Mouse (Mus musculus): ENCODE results near the gene Ddhd1.

GRCm38 (mm10) chr14:45550010-45550647 lies 107.8 kb downstream of the Ddhd1 start:
- TF ChIP-seq POLR2A (IDR thresholded peaks at IDR 0.05; ENCODE audit: insufficient read depth, low read length) (no peak), CTCF (IDR thresholded peaks at IDR 0.05; ENCODE audit: low read depth, low read length) (no peak)
